Mouse (Mus musculus) testis, adult 2 months (tissue): Measurements from ENCODE around the gene Baz1a. TPM values are rescaled to one million over a fixed set of nuclear protein-coding genes. Genes with fewer than 3 reads are reported as not detected.

ENCODE experiments used
- H3K27ac ChIP-seq: fragments of 200-500 bp; 2 replicates; pipeline ENCODE4 v1.5.1; 2012; ENCODE audit warnings: low read depth, low read length; ENCODE audit not compliant: control insufficient read depth, insufficient read depth
- H3K27me3 ChIP-seq: fragments of 200-500 bp; 2 replicates; pipeline ENCODE4 v1.6.1; 2012; ENCODE audit warnings: mild to moderate bottlenecking, low read length, moderate library complexity; ENCODE audit not compliant: control insufficient read depth, insufficient read depth
- H3K36me3 ChIP-seq: fragments of 200-500 bp; 2 replicates; pipeline ENCODE4 v1.6.1; 2012; ENCODE audit warnings: mild to moderate bottlenecking, low read length; ENCODE audit not compliant: control insufficient read depth, insufficient read depth
- H3K4me1 ChIP-seq: fragments of 200-500 bp; 2 replicates; pipeline ENCODE4 v1.6.1; 2012; ENCODE audit warnings: low read length; ENCODE audit not compliant: control insufficient read depth, insufficient read depth
- H3K4me3 ChIP-seq: fragments of 200-500 bp; 2 replicates; pipeline ENCODE4 v1.5.1; 2012; ENCODE audit warnings: low read depth, mild to moderate bottlenecking, low read length, moderate library complexity, mixed read lengths; ENCODE audit not compliant: control insufficient read depth
- CTCF ChIP-seq: fragments of 200-500 bp; IDR thresholded peaks from 2 replicates; pipeline ENCODE4 v1.5.1; 2012; ENCODE audit warnings: low read depth, mild to moderate bottlenecking, inconsistent platforms, low read length, moderate library complexity; ENCODE audit not compliant: control insufficient read depth, insufficient read depth, insufficient replicate concordance
- POLR2A ChIP-seq: fragments of 200-500 bp; IDR thresholded peaks from 2 replicates; pipeline ENCODE4 v1.6.1; 2012; ENCODE audit warnings: low read depth, mild to moderate bottlenecking, inconsistent platforms, low read length, moderate library complexity; ENCODE audit not compliant: control insufficient read depth
- polyA plus RNA-seq: library from polyadenylated mRNA; depleted of rRNA; stranded (reverse); fragments of >200 nt; gene quantifications from 2 replicates; pipeline ENCODE4 v1.2.3, GENCODE M21; 2012; rRNA removed

Gene Baz1a
- polyA plus RNA-seq = 50.0 and 51.8 TPM in 2 replicates

- Histone ChIP-seq H3K27me3 (no peaks in the 10 kb centered on the region), H3K4me1 (no peaks in the 10 kb centered on the region; the same call in 1 of the 2 replicates), H3K4me3 (peak within 1 kb of the TSS; percentile 83), H3K36me3 (peaks cover 4% of the 10 kb centered on the region; the same call in 1 of the 2 replicates), H3K27ac (peak within 1 kb of the TSS; percentile 79)
- TF ChIP-seq POLR2A (no peak), CTCF (no peak)
Measured at GRCm38 (mm10) chr12:55013626-55014398, at the start of gene Baz1a. Gene Baz1a (minus strand): TSS chr12:55014348.

- H3K4me3 ChIP-seq = no peak overlapping the region
- H3K27me3 ChIP-seq = no peaks in the 10 kb centered on the region
- H3K4me1 ChIP-seq = peaks cover 2% of the 10 kb centered on the region; the same call in 1 of the 2 replicates
- H3K27ac ChIP-seq = no peak overlapping the region
- H3K36me3 ChIP-seq = no peaks in the 10 kb centered on the region
- TF ChIP-seq CTCF (no peak), POLR2A (no peak)
Measured at GRCm38 (mm10) chr12:55062141-55062540, 48.0 kb upstream of the Baz1a start.

GRCm38 (mm10) chr12:55061006-55061405, 46.9 kb upstream of the Baz1a start:
- TF ChIP-seq CTCF (no peak), POLR2A (no peak)

GRCm38 (mm10) chr12:55060212-55060898, 46.2 kb upstream of the Baz1a start:
- Histone ChIP-seq H3K4me3 (no peak overlapping the region), H3K4me1 (no peaks in the 10 kb centered on the region), H3K36me3 (no peaks in the 10 kb centered on the region; the same call in 1 of the 2 replicates), H3K27me3 (no peaks in the 10 kb centered on the region), H3K27ac (no peak overlapping the region)
- no peak for TF ChIP-seq CTCF
- TF ChIP-seq POLR2A = no peak

More at GRCm38 (mm10) chr12:55061006-55061405, 46.9 kb upstream of the Baz1a start:
- Histone ChIP-seq H3K27ac (no peak overlapping the region), H3K36me3 (no peaks in the 10 kb centered on the region), H3K4me1 (no peaks in the 10 kb centered on the region), H3K27me3 (no peaks in the 10 kb centered on the region), H3K4me3 (no peak overlapping the region)

GRCm38 (mm10) chr12:55059812-55060211, 45.7 kb upstream of the Baz1a start:
- Histone ChIP-seq H3K27ac (no peak overlapping the region), H3K36me3 (no peaks in the 10 kb centered on the region; the same call in 1 of the 2 replicates), H3K4me3 (no peak overlapping the region), H3K27me3 (no peaks in the 10 kb centered on the region), H3K4me1 (no peaks in the 10 kb centered on the region)
- TF ChIP-seq POLR2A (no peak), CTCF (no peak)

- H3K27ac ChIP-seq = no peak overlapping the region
- H3K4me3 ChIP-seq = no peak overlapping the region
- no peaks in the 10 kb centered on the region for H3K4me1 ChIP-seq
- no peaks in the 10 kb centered on the region for H3K27me3 ChIP-seq
- H3K36me3 ChIP-seq = no peaks in the 10 kb centered on the region; the same call in 1 of the 2 replicates
- TF ChIP-seq POLR2A = no peak
- TF ChIP-seq CTCF = no peak
Measured at GRCm38 (mm10) chr12:55058865-55059615, 44.9 kb upstream of the Baz1a start.

GRCm38 (mm10) chr12:55056703-55057102, 42.6 kb upstream of the Baz1a start:
- Histone ChIP-seq H3K4me3 (no peak overlapping the region), H3K4me1 (no peaks in the 10 kb centered on the region), H3K27ac (no peak overlapping the region), H3K27me3 (no peaks in the 10 kb centered on the region), H3K36me3 (no peaks in the 10 kb centered on the region; the same call in 1 of the 2 replicates)
- TF ChIP-seq CTCF (no peak), POLR2A (no peak)
